Mouse (Mus musculus) lung, embryonic 15.5 days (tissue): ENCODE data around the gene Sae1. TPM values are rescaled to one million over a fixed set of nuclear protein-coding genes. Genes with fewer than 3 reads are reported as not detected.

Experiments used
- ATAC-seq: fragments of 200-750 bp; cut with Nextera tagmentation; 2 replicates; pipeline ENCODE4 v1.8.0; 2017; ENCODE audit warnings: moderate number of reproducible peaks, borderline replicate concordance; ENCODE audit not compliant: low FRiP score, low TSS enrichment; ENCODE audit errors: extremely low read depth
- H3K27ac ChIP-seq: fragments of 300-500 bp; sonication (generic); 2 replicates; pipeline ENCODE4 v1.5.1; 2015; ENCODE audit warnings: moderate library complexity, mild to moderate bottlenecking, inconsistent platforms
- H3K27me3 ChIP-seq: fragments of 300-500 bp; sonication (generic); 2 replicates; pipeline ENCODE4 v1.6.1; 2015; ENCODE audit warnings: inconsistent platforms
- H3K36me3 ChIP-seq: fragments of 300-500 bp; sonication (generic); 2 replicates; pipeline ENCODE4 v1.6.1; 2015; ENCODE audit warnings: inconsistent platforms
- H3K4me1 ChIP-seq: fragments of 300-500 bp; sonication (generic); 2 replicates; pipeline ENCODE4 v1.6.1; 2015; ENCODE audit warnings: inconsistent platforms
- H3K4me2 ChIP-seq: fragments of 300-500 bp; sonication (generic); 2 replicates; pipeline ENCODE4 v1.6.1; 2015; ENCODE audit warnings: inconsistent platforms, mild to moderate bottlenecking, moderate library complexity
- H3K4me3 ChIP-seq: fragments of 300-500 bp; sonication (generic); 2 replicates; pipeline ENCODE4 v1.5.1; 2015; ENCODE audit warnings: mild to moderate bottlenecking, inconsistent platforms
- H3K9ac ChIP-seq: fragments of 300-500 bp; sonication (generic); 2 replicates; pipeline ENCODE4 v1.6.1; 2015; ENCODE audit warnings: inconsistent platforms
- H3K9me3 ChIP-seq: fragments of 300-500 bp; sonication (generic); 2 replicates; pipeline ENCODE4 v1.6.1; 2016; ENCODE audit warnings: inconsistent platforms
- WGBS: fragments of 180-500 bp; shearing (Covaris S2); methylation state at CpG from one replicate; pipeline ENCODE4 v1.1.7; 2015; 5-methylcytosine and 5-hydroxymethylcytosine counted together
- polyA plus RNA-seq: library from polyadenylated mRNA; unstranded; fragments of >200 nt; fragmentation: Nextera tagmentation; extraction: Ambion mirVana; gene quantifications from 2 replicates; pipeline ENCODE4 v1.2.1, GENCODE M21; 2015

Sae1 gene
- polyA plus RNA-seq, 1 experiment from 2014 or later = 340 TPM

DNA sequence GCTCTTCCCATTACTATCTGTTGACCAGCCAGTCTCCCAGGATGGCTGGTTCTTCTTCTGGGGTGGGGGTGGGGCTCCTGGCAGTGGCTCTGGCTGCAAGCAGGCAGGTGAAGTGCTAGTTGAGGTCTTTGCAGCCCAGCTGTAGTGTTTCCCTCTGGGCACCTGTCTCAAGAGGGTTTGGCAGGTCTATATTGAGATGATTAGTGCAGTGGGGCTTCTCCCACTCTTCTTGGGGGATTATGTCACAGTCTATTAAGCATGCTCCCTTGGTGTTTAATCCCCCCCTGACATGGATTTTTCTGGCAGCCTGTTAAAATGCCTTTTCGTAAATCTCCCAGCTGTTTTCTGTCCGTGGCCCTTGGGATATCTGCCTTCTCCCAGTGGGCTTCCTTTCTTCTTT lies 25.3 kb upstream of the Sae1 start:
- peaks cover 28% of the 10 kb centered on the region for H3K36me3 ChIP-seq
- WGBS = 52% methylated on average over 2 of the region's 2 CpGs
- peaks cover 30% of the 10 kb centered on the region for H3K4me1 ChIP-seq
- no peak overlapping the region for H3K4me2 ChIP-seq
- ATAC-seq = 0 out of 2 replicates have a peak, but pooled peaks have one; percentile 41
- peak overlapping the region; percentile 44; the same call in 1 of the 2 replicates for H3K27ac ChIP-seq
- H3K27me3 ChIP-seq = no peaks in the 10 kb centered on the region
- no peaks in the 10 kb centered on the region for H3K9me3 ChIP-seq
- H3K9ac ChIP-seq = no peak overlapping the region
- no peak overlapping the region for H3K4me3 ChIP-seq

DNA sequence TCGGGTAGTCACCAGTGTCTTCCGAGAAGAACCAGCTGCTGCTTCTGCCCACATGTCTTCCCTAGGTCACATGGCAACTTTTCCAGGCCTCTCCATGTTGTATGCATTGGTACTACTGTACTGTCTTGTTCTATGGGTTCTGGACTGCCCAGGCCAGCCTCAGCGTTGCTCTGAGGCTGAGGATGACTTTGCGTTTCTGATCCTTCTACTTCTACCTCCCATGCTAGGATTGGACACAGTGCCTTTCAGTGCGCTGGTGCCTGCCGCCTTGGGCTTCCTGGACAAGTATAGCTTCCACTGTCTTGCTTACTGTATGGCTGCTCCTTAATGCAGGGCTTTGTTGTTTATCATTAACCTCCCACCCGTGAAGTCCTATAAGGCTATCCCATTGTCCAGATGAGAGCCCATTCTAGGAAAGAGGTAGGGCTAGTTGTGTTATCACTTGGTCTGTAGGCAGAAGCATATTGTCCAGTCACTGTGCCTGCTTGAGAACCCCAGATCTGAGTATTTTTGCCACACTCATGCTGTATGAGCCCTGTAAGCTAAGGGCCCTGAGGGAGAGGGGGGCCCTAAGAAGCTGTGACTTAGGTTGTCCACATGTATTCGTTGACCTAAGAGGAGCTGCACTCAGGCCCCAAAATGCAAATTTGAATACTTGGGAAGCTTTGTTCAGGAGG lies 24.8 kb upstream of the Sae1 start:
- ATAC-seq = peak; percentile 29; the same call in 1 of the 2 replicates
- no peaks in the 10 kb centered on the region for H3K9me3 ChIP-seq
- peaks cover 23% of the 10 kb centered on the region for H3K36me3 ChIP-seq
- 75% methylated on average over 8 of the region's 8 CpGs for WGBS
- H3K4me2 ChIP-seq = no peak overlapping the region
- peaks cover 29% of the 10 kb centered on the region for H3K4me1 ChIP-seq
- no peak overlapping the region for H3K9ac ChIP-seq
- H3K27ac ChIP-seq = peak overlapping the region; percentile 44
- no peak overlapping the region for H3K4me3 ChIP-seq
- H3K27me3 ChIP-seq = no peaks in the 10 kb centered on the region

DNA sequence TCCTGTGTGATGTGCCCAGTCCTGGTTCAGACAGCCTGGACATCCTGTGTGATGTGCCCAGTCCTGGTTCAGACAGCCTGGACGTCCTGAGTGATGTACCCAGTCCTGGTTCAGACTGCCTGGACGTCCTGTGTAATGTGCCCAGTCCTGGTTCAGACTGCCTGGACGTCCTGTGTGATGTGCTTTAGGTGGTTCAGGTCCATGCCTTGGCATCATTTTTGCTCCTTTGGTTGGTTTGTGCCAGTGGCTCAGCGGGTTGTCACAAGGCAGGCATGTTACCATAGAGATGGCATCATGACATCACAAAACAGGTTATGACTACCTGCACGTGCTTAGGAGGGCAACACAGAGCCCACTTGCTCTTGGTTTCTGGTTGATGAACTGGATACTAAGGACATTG lies 23.5 kb upstream of the Sae1 start:
- Histone ChIP-seq H3K9ac (no peak overlapping the region), H3K27me3 (no peaks in the 10 kb centered on the region), H3K4me2 (no peak overlapping the region), H3K27ac (no peak overlapping the region), H3K4me3 (no peak overlapping the region), H3K36me3 (0 out of 2 replicates have a peak, but pooled peaks cover 10% of the 10 kb centered on the region), H3K9me3 (no peaks in the 10 kb centered on the region), H3K4me1 (peaks cover 30% of the 10 kb centered on the region)
- WGBS = 88% methylated on average over 5 of the region's 5 CpGs
- ATAC-seq = no peak

DNA sequence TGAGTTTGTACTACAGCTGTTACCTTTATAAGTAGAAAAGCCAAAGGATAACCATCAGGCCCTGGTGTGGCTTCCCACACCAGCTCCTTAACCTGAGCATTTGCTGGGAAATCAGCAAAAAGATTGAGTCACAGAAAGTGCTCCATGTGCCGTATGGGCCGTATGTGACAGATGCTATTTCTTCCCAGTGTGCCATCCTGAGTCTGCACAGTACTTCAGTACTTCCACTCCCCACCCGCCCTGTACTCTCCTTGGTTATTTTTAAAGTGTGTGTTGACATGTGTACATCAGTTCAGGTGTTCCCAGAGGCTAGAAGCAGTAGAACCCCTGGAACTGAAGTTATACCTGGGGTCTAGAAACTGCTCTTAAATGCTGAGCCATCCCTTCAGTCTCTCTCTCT lies 19.4 kb upstream of the Sae1 start:
- Histone ChIP-seq H3K36me3 (0 out of 2 replicates have a peak, but pooled peaks cover 7% of the 10 kb centered on the region), H3K4me2 (no peak overlapping the region), H3K9ac (no peak overlapping the region), H3K4me1 (peaks cover 42% of the 10 kb centered on the region), H3K9me3 (no peaks in the 10 kb centered on the region), H3K4me3 (no peak overlapping the region), H3K27me3 (no peaks in the 10 kb centered on the region), H3K27ac (no peak overlapping the region)
- WGBS = 90% methylated on average over 3 of the region's 3 CpGs
- ATAC-seq = no peak

DNA sequence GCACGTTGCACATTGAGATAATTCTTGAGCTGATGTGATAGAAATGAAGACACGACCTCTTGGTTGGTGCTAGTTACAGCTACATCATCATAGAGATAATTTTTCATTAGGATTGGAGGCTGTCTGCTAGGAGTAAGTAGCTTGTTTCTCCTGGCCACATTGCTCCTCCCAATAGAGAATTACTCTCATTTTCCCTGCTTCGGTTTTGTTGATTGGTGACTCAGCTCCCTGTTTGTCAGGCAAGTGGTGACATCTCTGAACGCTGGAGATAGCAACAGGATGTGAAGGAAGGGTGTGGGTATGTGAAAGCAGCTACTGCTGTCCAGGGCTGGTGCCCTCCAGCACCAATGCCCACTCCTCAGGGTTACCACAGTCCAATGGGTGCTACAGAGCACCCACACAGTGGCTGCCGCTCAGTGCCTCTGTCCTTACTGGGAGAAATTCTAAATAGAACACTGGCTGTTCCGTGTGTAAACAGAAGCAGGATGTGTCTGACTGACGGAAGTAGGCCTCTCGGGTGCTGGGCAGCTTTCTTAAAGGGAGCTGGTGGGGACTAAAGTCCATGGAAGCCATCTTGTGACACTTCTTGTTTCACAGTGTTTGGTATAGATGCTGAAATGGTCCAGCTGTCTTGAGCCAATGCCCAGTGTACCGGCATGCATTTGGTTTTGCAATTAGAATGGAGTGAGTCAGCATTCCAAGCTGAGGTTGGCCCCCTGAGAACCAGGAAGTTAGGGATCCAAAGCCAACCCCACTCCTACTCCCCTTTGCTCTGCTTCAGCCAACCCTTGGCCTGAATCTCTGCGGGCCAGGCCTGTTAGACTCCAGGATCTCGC lies 18.1 kb upstream of the Sae1 start:
- Histone ChIP-seq H3K4me1 (peaks cover 32% of the 10 kb centered on the region), H3K27ac (peak overlapping the region; percentile 95), H3K9me3 (no peaks in the 10 kb centered on the region), H3K36me3 (0 out of 2 replicates have a peak, but pooled peaks cover under 1% of the 10 kb centered on the region), H3K27me3 (no peaks in the 10 kb centered on the region), H3K9ac (peak overlapping the region; percentile 41), H3K4me3 (peak overlapping the region; percentile 19), H3K4me2 (peak overlapping the region; percentile 48)
- 17% methylated on average over 11 of the region's 11 CpGs for WGBS
- ATAC-seq = peak; percentile 82

DNA sequence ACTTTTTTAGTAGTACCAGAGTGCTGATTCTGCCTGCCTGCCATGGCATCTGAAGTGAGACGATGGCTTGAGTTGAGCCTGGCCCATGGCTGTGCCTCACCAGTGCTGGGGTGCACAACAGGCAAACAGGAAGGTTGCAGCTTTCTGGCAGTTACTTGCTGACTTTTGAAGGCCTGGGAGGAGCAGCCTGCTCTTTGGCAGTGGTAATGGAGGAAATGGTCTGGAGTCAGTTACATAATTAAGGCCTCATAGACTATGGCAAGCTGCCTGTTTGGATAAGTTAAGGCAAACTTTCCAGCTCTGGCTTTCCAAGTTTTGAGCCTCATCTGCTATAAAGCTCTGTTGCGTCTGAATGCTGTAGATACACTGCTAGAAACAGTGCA lies 17.5 kb upstream of the Sae1 start:
- 22% methylated on average over 2 of the region's 2 CpGs for WGBS
- H3K4me3 ChIP-seq = peak overlapping the region; percentile 19; the same call in 1 of the 2 replicates
- H3K9me3 ChIP-seq = no peaks in the 10 kb centered on the region
- peak; percentile 8; the same call in 1 of the 2 replicates for ATAC-seq
- peak overlapping the region; percentile 48 for H3K4me2 ChIP-seq
- peaks cover 32% of the 10 kb centered on the region for H3K4me1 ChIP-seq
- peak overlapping the region; percentile 41 for H3K9ac ChIP-seq
- no peaks in the 10 kb centered on the region for H3K36me3 ChIP-seq
- no peaks in the 10 kb centered on the region for H3K27me3 ChIP-seq
- peak overlapping the region; percentile 95 for H3K27ac ChIP-seq

DNA sequence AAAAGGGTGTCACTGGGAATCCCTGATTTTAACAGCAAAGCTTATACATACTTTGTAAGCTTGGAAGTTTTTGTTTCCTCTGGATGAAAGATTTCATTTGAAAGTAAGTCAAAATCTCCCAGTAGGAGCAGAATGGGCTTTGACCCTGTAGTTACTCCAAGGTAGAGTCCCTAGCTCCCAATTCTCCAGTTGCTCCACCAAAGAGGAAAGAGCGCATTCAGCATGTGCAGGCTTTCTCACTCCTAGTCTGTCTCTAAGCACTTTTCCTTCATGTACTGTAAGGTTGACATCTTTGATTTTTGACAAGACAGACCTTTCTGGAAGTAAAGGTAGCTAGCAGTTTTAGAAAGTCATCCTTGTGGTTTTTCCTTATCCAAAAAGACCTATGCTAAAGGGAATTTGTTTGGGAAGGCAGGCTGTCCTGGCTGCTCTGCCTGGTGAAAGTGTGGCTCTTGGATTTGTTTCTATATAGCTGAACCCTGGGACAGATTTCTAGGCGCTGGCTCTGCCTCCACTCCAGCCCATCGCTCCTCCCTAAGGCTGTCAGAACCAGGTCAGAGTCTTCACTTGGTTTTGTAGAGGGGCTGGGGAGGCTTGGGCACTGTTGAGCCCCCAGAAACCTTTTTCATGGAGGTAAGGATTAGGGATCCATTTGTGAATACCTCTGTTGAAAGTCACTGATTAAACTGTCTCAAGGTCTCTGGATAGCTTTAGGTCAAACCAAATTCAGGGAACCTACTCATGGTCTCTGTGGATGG lies 16.9 kb upstream of the Sae1 start:
- H3K9ac ChIP-seq = peak overlapping the region; percentile 41
- peak overlapping the region; percentile 48 for H3K4me2 ChIP-seq
- H3K27me3 ChIP-seq = no peaks in the 10 kb centered on the region
- no peaks in the 10 kb centered on the region for H3K36me3 ChIP-seq
- no peak for ATAC-seq
- no peaks in the 10 kb centered on the region for H3K9me3 ChIP-seq
- whole genome bisulfite sequencing = 64% methylated on average over 3 of the region's 3 CpGs
- H3K4me1 ChIP-seq = peaks cover 32% of the 10 kb centered on the region
- H3K4me3 ChIP-seq = no peak overlapping the region
- peak overlapping the region; percentile 95 for H3K27ac ChIP-seq

DNA sequence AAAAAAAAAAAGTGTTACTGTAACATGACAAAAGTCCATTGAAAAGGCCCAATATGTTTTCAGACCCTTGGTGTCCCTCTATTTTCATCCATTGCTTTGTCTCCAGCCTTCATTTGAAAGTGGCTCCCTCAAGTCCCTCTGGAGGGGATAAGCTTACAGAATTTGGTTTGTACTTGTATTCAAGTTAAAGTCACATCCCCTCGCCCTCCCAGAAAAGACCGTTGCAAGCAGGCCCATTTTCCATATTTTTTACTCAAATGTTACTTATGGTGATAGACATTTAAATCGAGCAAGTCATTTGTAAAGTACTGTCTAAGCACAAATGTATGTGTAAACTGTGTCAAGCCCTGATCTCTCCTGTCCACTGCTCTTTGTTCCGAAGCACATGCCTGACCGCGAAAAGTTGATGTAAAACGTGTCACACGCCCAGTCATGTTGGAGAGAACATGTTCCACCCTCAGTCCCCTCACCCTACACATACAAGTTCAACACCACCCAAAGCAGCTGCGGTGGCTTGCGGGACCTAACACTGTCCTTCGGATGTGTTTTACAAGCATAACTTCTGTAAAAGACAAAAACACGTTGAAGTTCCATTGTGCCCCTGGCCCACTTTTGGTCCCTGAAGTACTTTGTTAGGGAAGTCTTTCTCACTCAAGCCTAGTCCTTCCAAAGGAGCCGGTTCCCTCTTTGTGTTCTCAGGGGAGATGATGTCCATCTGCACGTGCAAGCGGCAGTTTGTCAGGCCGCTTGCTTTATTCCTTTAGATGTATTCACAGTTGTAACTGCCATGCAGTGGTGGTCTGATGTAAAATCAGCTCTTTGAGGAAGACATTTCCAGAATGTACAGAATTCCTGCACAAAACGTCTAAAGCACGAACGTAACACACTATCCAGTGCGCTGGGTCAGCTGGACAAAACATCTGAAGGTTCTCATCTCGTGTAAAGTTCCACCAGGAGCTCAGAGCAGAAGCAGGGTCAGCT lies 15.7 kb upstream of the Sae1 start:
- WGBS = 16% methylated on average over 21 of the region's 21 CpGs
- Histone ChIP-seq H3K9ac (peak overlapping the region; percentile 100), H3K36me3 (no peaks in the 10 kb centered on the region), H3K27me3 (no peaks in the 10 kb centered on the region), H3K4me1 (peaks cover 40% of the 10 kb centered on the region), H3K27ac (peak overlapping the region; percentile 100), H3K9me3 (no peaks in the 10 kb centered on the region), H3K4me2 (peak overlapping the region; percentile 82), H3K4me3 (peak overlapping the region; percentile 87)
- no peak for ATAC-seq

DNA sequence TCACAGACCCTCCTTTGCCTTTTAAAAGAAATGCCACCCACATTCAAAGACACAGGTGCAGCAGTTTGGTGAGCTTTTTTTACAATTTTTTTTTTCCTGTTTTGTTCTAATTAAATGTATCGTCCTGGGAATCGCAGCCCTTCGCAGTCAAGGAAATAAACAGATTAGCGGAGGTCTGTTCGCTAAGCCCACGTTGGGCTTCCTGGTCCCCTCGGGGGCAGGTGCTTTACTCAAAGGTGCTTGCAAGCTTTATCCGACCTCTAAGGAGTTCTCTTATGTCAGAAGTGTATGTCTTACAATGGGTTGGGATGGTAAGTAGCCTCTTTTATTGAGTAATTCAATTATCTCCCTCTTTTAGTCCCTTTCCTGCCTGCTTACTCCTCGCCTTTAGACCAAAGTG lies 14.8 kb upstream of the Sae1 start:
- H3K27ac ChIP-seq = peak overlapping the region; percentile 100
- no peaks in the 10 kb centered on the region for H3K9me3 ChIP-seq
- peak overlapping the region; percentile 100 for H3K9ac ChIP-seq
- H3K27me3 ChIP-seq = no peaks in the 10 kb centered on the region
- peaks cover 40% of the 10 kb centered on the region for H3K4me1 ChIP-seq
- peak overlapping the region; percentile 82 for H3K4me2 ChIP-seq
- H3K36me3 ChIP-seq = no peaks in the 10 kb centered on the region
- whole genome bisulfite sequencing = 2% methylated on average over 9 of the region's 9 CpGs
- peak overlapping the region; percentile 87 for H3K4me3 ChIP-seq
- no peak for ATAC-seq

DNA sequence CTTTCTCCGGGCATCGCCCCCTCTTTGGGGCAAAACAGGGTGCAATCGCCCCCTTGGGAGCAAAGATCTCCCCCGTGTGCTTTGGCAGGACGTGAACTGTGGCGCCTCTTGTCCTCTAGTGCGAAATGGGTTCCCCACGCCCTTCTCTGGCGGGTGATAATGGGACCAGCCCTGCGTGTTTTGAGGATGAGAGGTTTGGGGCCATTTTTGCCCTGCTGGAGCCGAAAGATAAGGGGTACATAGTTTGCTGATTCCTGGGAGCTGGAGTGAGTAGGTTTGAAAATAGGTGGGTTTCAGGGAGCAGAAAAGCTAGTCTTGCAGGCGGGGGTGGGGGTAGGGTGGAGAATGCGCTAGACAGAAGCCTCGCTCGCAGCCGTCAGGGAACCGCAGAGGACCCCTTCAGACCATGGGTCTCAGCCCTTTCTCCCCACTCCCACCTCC lies 14.4 kb upstream of the Sae1 start:
- Histone ChIP-seq H3K27ac (peak overlapping the region; percentile 100), H3K27me3 (no peaks in the 10 kb centered on the region), H3K36me3 (no peaks in the 10 kb centered on the region), H3K4me3 (peak overlapping the region; percentile 87), H3K9ac (peak overlapping the region; percentile 100), H3K9me3 (no peaks in the 10 kb centered on the region), H3K4me1 (peaks cover 40% of the 10 kb centered on the region), H3K4me2 (peak overlapping the region; percentile 82)
- ATAC-seq = no peak
- 0% methylated on average over 17 of the region's 17 CpGs for WGBS
